Mouse (Mus musculus) CD4-positive, CD25-positive, alpha-beta regulatory T cell, adult 2 months (primary cell): ENCODE measurements around the gene Serpina3k.
"Not testable (repeated sequence)": the region's sequence is repeated elsewhere in the genome, so short reads cannot be mapped to it uniquely, and the experiment has no call there.

ENCODE experiments used
- DNase-seq: peaks from one replicate; pipeline ENCODE4 v3.0.0-alpha.2; 2012; ENCODE audit warnings: low read depth, low spot score

Serpina3k gene

DNA sequence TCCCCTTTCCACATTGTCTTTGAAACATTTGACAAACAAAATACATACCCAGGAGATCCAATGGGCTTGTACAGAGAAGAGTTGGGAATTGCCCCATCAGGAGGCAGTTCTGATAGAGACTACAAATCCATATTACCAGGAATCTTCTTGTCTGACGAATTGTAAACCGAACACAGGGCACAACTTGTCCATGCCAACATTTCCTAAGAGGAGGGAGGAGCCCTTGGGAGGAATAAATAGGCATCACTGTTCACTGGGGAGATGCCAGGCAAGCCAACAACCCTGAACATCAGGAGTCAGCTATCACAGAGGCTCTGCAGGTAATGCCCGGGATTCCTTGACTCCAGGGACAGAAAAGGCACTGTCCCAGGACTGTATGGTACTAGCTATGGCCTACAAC, at the start of gene Serpina3k, which contains the start of gene Serpina3m:
Gene Serpina3k, plus strand, starts transcription at position 261 of the 400 bp plus-strand sequence.
Gene Serpina3m, plus strand, starts transcription at position 261 of the 400 bp plus-strand sequence.
- DNase-seq: not testable (repeated sequence)

DNA sequence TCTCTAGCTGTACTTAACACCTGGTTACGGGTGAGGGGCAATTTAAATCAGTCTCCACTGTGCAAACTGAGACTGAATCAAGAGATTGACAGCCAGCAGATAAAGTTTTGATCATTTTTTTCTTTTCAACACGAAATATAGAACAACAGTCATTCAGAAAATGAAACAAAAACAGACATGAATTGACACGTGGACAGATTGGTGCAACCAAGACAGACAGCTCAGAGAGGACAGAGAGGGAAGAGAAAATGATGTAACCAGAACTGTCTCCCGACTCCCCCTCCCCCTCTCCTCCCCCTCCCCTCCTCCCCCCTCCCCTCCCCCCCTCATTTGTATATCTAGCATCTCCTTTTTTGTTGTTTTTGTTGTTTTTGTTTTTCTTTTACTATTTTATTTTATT, 48.4 kb upstream of the Serpina3k start:
- DNase-seq: peak; percentile 7

DNA sequence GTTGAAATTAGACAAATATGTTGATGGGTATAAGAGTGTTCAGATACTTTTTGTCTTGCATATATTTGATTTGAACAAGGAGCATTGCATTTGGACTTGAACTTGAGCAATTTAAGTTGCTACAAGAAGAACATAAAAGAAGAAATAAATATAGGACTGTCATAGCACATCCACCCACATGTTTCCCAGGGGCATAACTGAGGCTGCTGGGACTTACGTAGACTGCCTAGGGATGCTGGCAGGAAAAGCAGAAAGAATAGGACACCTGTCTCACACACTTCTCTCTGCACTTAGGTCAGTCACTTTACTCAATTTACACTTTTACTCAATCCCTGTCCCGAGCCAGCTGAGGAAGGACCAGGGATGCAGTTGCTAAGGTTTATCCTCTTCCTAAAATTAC, 44.3 kb upstream of the Serpina3k start:
- no peak for DNase-seq

DNA sequence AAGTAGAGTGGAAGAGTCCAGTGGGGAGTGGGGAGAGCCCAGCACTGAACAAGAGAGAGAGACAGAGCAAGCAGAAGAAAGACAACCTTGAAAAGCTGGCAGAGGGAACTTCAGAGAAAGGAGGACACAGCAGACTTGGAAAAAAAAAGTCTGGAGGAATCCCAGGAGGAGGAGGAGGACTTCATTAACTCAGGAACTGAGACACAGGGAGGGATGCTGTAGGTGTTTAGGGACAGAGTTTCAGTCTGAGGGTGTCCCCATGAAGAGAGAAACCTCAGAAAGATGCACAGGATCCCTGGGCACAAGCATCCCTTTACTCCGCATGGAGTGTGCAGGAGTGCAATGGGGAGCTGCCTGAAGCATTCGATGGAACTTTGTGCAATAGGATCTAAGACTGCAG, 40.2 kb upstream of the Serpina3k start:
- DNase-seq: no peak

DNA sequence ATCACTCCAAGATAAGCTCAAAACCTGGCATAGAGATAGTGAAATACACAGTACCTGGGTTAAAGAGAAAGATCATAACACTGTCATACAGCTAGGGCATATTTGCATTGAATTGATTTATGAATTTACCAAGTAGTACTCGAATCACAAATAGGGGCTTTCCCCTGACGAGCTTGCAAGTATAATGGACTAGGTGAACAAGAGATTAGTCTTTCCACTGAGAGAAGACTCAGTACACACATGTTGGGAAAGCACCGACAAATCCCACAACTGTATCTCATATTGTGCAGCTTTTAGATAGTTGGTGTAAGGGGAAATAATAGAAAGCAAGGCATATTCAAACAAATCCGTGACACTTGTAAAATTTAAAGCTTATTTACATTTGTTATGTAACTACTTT, 32.3 kb upstream of the Serpina3k start:
- DNase-seq: no peak

DNA sequence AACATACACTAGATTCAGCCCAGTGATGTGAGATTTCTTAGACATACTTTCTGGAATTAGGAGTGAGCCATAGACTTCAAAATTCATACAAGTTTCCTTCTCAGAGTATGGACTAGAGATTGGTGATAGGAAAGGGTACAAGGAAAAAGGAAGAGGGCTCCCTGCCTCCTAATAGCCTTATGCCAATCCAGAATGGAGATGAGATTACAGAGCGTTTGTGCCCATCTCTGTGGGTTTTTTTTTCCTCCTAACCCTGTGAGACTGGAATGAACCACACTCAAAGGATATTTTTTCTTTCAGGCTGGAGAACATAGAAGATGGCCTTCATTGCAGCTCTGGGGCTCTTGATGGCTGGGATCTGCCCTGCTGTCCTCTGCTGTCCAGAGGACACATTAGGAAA, 24.0 kb upstream of the Serpina3k start, which contains the start of gene Serpina3j:
Gene Serpina3j, plus strand, starts transcription at position 301 of the 400 bp plus-strand sequence.
- no peak for DNase-seq

DNA sequence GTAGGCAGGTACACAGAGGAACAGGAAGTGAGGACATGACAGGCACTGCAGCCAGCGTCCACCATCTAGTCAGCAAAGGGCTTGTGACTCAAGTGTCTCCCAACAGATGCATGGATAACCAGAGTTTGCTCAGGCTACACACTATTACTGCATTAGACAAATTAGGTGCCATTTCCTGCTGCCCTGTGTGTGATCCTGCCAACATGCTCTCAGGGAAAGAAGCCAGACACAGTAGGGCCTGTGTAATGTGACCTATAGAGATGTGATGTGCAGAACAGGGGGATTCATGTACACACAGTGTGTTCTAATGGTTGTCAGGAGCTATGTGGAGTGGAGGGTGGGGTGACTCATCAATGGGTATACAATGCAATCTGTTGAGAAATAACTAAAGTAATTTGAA, 15.8 kb upstream of the Serpina3k start:
- DNase-seq: no peak

DNA sequence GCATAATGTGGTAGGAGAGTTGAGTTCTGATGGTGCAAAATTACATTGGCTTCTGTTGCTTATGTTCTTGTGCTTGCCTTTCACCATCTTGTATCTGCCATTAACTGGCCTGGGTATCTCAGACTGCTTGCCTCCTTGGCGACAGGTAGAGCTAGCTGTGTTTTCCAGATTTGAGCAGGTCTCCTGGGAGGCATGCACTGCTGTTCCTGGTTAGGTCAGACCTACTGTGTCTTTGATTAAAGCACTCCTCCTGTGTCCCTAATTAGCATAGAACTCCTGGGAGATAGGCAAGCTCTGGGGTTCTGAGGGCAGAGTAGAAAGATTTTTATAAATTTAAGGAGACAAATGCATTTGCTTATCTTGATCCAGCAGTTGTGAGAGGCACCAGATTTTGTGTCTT, 6.6 kb upstream of the Serpina3k start:
- no peak for DNase-seq

DNA sequence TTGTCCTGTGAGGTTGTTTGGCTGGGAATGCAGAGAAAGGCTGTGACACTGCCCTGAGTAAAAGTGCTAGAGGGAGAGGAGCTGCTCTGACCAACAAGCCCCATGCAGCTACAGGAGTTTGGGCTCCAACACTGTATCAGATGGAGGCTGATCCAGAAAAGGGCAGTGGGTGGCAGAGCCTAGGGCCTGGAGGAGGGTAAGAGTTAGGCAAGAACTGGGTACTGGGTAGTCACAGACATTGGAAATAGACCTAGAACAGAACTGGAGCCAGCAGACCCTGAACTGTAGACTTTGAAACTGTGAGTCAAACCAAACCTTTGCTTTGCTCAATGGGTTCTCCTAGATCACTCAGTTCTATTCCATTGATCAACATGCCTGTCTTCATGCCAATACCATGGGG, 1.4 kb upstream of the Serpina3k start:
- DNase-seq: not testable (repeated sequence)

DNA sequence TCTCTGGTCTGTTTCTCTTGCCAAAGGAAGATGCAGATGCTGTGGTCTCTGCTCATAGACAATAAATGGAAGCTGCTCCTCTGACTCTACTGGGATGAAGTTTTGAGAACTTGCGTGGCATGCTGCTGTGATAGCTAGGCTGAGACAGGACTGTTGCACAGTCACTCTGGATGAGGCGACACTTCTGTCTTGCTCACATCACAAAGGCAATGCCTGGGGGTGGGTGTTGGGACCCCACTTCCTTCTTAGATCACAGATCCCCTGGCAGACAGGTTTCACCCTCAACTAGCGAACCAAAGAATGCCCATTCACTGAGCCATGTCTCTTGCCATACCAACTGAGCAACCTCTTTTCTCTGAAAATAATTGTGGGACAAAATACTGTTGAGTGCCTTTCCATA, 419 bp downstream of the Serpina3k start:
- no peak for DNase-seq

DNA sequence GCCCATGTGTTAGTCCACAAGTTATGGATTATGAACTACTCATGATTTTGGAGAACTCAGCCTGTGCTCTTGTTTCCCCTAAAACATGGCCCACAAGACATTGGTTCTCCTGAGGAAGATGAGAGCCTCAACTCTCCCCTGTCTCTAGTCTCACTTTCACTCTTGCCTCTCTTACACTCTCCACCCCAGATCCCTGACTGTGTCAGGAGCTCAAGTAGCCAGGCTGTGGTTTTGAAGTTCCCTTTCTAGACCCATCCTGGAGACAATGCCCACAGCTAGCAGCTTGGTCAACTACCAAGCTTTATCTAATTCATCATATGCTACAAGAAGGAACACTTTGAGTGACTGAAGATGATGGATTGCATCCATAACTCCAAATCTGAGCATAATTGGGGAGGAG, 4.2 kb downstream of the Serpina3k start:
- not testable (repeated sequence) for DNase-seq

DNA sequence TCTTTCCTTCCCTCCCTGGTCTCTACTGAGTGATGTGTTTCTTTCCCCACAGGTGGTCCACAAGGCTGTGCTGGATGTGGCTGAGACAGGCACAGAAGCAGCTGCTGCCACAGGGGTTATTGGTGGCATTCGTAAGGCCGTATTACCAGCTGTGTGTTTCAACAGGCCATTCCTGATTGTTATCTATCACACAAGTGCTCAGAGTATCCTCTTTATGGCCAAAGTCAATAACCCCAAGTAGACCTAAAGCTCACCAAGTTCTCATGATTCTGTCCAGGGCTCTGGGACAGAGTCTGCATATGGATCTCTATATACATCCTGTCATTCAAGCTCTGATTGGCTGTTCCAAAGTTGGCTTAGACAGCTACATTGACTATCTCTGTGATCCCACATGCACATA, 6.9 kb downstream of the Serpina3k start:
- no peak for DNase-seq

DNA sequence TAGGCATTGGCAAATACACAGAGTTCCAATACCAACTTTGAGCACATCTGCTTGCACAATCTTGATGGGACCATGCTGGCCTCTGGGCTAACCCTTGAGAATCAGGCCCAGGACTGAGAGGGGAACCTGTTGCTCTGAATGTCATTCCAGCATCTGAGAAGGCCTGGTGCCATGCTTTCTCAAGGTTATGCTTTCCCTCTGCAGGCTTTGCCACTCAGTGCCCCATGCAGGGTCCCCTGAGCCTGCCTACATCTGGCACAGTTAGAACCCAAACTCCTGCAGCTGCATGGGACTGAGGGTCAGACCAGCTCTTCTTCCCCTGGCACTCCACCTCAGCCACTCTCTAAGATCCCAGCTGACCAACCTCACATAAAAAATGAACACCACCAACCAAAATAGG, 7.4 kb downstream of the Serpina3k start:
- no peak for DNase-seq

DNA sequence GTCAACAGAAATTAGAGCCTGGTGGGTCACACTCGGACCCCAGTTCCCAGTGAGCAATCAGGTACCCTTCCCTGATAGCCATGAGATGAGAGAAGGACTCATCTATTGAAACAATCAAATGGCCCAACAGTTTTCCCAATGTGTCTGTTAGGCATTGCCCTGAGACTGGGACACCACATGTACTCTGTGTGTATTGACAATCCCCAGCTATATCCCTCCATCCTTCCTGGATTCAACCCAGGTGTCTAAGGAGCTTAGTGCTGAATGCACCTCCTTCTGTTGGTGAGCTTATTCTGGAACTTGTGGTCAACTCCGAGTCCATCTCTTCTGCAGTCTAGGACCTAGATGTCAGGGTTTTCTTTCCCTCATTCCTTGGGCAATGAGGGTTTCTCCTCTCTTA, 8.8 kb downstream of the Serpina3k start:
- DNase-seq: no peak

DNA sequence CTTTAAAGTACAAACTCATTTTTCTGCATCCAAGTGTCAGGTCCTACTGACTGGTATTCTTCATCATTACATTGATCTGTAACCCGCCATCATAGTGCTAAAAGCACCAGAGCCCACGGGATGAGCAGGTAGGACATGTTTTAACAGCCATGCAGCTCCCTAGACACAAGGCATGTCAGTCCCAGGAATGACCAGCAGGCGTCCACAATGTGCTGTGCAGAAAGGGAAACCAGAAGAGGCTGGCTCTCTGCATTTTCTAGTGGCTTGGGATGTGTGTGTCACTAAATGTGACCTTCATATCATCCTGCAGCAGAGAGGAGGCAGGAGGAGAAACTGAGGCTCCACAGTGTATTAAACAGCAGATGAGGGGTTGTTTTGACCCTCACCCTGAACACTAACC, 13.5 kb downstream of the Serpina3k start:
- peak; percentile 6 for DNase-seq

DNA sequence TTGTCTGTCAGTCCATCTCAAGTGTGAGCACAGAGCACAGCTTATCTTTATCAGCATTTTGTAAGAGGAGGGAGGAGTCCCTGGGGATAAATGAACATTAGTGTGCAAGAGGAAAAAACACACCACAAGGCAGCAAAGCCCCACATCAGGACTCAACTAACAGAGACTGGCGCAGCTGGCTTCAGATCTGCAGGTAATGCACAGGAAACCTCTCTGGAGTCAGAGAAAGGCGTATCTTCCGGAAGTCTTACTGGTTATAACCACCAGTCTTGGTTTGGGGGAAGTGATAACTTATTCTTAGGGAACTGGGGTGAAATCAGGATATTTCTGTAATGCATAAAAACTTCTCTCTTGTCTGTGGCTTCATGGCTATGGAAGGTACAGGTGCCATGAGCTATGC, 17.7 kb downstream of the Serpina3k start:
- no peak for DNase-seq

DNA sequence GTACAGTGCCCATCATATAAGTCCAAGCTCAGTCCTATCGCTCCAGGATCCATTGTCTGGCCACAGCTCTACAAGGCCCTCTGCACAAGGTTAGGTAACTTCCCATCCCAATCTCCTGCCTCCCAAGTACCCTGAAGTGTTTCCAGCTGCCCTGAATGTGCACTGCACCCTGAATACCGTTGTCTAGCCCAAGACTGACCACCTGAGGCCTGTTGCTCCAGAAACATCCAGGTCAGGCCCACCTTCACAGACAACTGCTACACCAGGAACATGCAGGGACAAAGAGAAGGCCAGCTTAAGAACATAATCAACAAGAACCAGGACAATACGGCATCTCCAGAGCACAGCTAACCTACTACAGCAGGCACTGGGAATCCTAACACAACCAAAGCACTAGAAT, 31.7 kb downstream of the Serpina3k start:
- no peak for DNase-seq

DNA sequence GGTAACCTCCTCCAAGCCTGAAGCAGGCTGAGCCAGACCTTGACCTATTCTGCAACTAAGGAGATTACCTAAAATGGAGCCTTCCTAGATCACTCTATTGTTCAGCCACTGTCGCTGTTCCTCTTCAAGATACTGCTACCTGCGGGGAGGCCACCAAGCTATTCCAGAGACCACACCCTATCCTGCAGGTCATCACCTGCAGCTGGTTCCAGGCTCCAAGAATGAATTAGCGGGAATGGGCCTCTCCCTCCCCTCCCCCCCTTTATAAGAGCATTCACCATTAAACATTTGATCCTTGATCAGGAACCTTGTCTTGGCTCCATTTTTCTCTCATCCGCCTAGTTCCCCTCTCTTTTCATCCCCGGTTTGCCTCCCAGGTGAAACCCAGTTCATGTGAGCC, 38.9 kb downstream of the Serpina3k start:
- not testable (repeated sequence) for DNase-seq

DNA sequence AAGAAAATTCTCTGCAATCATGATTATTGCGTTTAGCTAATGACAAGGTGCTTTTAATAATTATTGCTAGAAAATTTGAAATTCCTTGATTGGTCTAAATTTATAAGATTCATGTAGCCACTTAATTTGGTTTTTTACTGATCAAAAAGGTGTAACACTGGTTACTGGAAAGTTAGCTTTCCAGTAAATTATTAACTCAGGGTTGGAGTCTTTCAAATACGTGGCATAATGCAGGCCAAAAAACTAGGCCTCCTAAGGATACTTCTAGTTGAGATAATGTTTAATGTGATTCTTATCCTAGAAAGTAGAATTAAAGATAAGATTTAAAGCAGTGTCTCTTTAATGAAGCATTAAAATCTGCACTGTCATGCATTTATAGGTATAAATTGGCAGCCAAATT, 40.1 kb downstream of the Serpina3k start:
- not testable (repeated sequence) for DNase-seq

DNA sequence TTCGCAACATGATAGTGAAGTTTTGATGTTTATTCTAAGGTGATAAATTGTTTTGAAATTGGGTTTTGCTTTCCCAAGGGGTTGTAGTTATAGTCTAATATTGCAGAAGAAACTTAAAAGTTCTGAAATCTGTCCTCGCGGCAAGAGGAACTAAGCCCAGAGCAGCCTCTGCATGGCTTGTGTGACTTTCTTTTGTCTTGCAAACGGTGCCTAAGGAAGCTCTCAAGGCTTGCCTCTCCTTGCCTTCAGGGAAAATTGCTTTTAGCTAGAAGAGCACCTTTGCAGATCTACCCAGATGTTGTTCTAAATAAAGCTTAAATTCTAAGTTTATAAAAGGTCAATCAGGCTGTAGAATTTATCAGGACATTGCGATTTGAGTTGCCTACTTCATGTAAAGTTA, 40.5 kb downstream of the Serpina3k start:
- not testable (repeated sequence) for DNase-seq

DNA sequence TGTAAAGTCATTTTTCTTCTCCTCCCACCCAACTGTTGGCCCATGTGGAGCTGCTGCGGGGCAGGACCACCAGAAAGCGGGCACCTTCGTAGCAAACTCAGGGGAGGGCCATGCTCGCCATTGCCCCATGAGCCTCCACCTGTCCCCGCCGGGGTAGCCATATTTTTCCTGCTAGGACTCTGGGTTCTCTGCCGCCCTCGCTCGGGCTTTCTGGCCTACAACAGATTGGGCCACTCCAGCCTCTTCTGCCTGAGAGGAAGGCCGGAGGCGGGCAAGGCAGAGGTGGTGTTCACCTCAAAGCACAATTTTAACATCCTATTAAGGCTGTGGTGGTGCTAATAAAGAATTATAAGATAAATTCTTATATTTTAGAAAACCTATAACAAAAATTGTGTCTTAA, 41.6 kb downstream of the Serpina3k start:
- DNase-seq: no peak

DNA sequence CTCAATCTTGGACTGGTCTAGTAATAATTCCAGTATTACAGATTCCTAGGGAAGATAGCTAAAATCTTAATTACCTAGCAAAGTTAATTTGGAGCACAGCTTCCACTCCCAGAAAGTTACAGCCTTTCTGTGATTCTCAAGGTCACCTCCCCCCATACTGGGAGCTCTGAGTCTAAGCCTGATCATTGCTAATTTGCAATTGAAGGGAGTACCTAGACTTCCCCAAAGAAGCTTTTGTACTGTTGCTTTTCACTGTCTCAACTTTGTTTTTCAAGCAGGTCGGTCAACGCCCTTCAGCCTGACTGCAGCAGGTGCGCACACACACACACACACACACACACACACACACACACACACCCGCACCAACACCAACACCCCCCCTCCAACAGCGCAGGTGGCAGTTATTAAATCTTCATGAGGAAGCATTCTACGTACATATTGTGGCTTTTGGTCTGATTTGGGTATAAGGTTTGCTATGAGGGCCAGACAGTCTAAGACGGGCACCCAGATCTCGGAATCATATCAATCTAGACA, 42.9 kb downstream of the Serpina3k start:
- DNase-seq: not testable (repeated sequence)

DNA sequence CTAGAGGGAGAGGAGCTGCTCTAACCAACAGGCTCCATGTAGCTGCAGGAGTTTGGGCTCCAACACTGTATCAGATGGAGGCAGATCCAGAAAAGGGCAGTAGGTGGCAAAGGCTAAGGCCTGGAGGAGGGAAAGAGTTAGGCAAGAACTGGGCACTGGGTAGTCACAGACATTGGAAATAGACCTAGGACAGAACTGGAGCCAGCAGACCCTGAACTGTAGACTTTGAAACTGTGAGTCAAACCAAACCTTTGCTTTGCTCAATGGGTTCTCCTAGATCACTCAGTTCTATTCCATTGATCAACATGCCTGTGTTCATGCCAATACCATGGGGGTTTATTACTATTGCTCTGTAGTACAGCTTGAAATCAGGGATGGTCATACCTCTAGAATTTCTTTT, 47.7 kb downstream of the Serpina3k start:
- not testable (repeated sequence) for DNase-seq

DNA sequence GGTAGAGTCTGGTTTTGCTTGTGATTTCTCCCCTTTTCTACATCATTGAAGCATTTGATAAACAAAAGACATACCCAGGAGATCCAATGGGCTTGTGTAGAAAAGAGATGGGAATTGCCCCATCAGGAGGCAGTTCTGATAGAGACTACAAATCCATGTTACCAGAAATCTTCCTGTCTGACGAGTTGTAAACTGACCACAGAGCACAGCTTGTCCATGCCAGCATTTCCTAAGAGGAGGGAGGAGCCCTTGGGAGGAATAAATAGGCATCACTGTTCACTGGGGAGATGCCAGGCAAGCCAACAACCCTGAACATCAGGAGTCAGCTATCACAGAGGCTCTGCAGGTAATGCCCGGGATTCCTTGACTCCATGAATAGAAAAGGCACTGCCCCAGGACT, 48.6 kb downstream of the Serpina3k start:
- not testable (repeated sequence) for DNase-seq
